Mouse (Mus musculus) limb, embryonic 10.5 days (tissue): ENCODE measurements at regions not wholly inside any gene's neighbourhood (a gene's known extent, or its start where the extent isn't known, plus 50 kb on each side); places are given as distances from the start of the nearest gene placed in this dataset.

Source experiments
- DNase-seq: peaks from one replicate; pipeline ENCODE4 v3.0.0-alpha.2; 2017; ENCODE audit warnings: low spot score
- H3K27ac ChIP-seq: fragments of 300-500 bp; sonication (generic); 2 replicates; pipeline ENCODE4 v1.5.1; 2016; ENCODE audit warnings: mild to moderate bottlenecking
- H3K27me3 ChIP-seq: fragments of 300-500 bp; sonication (generic); 2 replicates; pipeline ENCODE4 v1.6.1; 2016; ENCODE audit warnings: low read depth, mild to moderate bottlenecking; ENCODE audit not compliant: poor library complexity, severe bottlenecking
- H3K36me3 ChIP-seq: fragments of 300-500 bp; sonication (generic); 2 replicates; pipeline ENCODE4 v1.6.1; 2016; ENCODE audit warnings: mild to moderate bottlenecking, moderate library complexity
- H3K4me1 ChIP-seq: fragments of 300-500 bp; sonication (generic); 2 replicates; pipeline ENCODE4 v1.6.1; 2016
- H3K4me3 ChIP-seq: fragments of 300-500 bp; sonication (generic); 2 replicates; pipeline ENCODE4 v1.5.1; 2016; ENCODE audit warnings: mild to moderate bottlenecking, moderate library complexity
- H3K9me3 ChIP-seq: fragments of 300-500 bp; sonication (generic); replicated peaks from 2 replicates; pipeline ENCODE4 v1.6.1; 2016; ENCODE audit warnings: mild to moderate bottlenecking
- WGBS: fragments of 180-500 bp; shearing (Covaris S2); methylation state at CpG from one replicate; pipeline ENCODE4 v1.1.7; 2016; 5-methylcytosine and 5-hydroxymethylcytosine counted together

DNA sequence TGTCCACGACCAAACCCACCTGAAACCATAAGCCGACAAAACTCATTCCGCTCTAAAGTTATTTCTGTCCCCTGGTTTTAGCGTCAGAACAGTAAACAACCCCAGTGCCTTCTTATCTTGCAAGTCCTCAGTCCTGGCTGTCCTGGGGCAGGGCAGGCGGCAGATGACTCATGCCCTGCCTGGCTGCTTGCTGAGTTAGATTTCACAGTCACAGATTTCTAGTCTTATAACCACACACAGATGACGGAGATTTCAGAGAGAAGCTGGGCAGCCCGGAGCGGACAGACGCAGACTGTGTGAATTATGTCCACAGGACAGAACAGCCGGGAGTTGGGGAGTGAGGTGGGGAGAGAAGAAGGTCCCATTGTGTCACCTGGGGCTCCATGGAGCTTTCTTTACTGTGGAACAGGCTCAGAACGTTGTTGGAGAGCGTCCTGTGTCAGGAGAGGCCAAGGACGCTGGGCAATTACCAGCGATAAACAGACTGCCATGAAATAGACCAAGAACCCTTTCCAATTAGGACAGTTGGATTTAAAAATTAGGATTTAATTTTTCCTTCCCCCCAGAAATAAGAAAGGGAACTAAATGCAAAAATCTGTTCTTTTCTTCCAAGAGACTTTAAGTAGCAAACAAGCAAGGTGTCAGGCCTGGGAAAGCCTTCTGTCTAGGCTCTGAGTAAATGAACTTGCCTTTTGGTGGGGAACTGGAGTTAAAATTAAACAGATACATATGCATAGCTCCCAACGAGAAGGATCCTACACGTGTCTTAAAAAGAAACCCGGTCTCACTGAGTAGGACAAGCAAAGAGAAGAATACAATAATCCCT, 87.8 kb upstream of the Npas2 start:
- Histone ChIP-seq H3K4me1 (peaks cover 20% of the 10 kb centered on the region), H3K36me3 (no peaks in the 10 kb centered on the region), H3K27ac (peak overlapping the region; percentile 30; the same call in 1 of the 2 replicates), H3K9me3 (no peaks in the 10 kb centered on the region), H3K4me3 (no peak overlapping the region), H3K27me3 (no peaks in the 10 kb centered on the region)
- 61% methylated on average over 17 of the region's 17 CpGs for WGBS
- peak; percentile 29 for DNase-seq

DNA sequence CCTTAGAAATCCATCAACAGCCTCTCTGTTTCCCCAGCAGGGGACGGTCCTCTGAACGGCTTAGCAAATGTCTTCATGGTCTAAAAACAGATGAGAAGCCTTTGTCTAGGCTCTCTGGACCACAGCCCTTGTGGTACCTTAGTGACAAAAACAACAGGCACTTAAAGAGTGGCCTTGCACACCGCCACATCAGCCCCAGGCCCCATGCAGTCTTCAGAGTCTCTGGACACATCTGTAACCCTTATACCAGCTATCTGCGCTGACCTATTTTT, 87.2 kb upstream of the Npas2 start:
- H3K27me3 ChIP-seq, result no peaks in the 10 kb centered on the region
- H3K4me1 ChIP-seq, result peaks cover 20% of the 10 kb centered on the region
- DNase-seq, result no peak
- no peak overlapping the region for H3K27ac ChIP-seq
- WGBS, result 73% methylated on average over 4 of the region's 4 CpGs
- no peaks in the 10 kb centered on the region for H3K9me3 ChIP-seq
- H3K36me3 ChIP-seq, result no peaks in the 10 kb centered on the region
- no peak overlapping the region for H3K4me3 ChIP-seq

DNA sequence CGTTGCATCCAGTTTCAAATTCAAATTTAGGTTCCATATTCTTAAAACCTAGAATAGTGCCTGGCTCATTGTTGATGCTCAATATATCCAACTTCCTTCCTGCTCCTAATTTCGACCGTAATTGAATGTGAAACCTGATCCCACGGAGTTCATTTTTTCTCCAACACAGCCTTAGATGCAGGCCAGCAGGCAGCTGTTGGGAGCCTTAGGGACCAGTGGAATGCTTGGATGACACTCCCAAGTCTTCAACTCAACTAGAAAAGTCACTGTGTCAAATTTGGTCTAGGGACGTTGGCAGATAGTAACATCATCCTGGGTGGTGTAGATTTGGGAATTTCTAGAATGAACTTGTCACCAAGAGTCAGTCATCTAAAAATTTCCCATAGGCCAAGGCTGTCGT, 86.9 kb upstream of the Npas2 start:
- Histone ChIP-seq H3K4me3 (no peak overlapping the region), H3K36me3 (no peaks in the 10 kb centered on the region), H3K27ac (no peak overlapping the region), H3K27me3 (no peaks in the 10 kb centered on the region), H3K4me1 (peaks cover 20% of the 10 kb centered on the region), H3K9me3 (no peaks in the 10 kb centered on the region)
- DNase-seq, result no peak
- 66% methylated on average over 6 of the region's 6 CpGs for WGBS

DNA sequence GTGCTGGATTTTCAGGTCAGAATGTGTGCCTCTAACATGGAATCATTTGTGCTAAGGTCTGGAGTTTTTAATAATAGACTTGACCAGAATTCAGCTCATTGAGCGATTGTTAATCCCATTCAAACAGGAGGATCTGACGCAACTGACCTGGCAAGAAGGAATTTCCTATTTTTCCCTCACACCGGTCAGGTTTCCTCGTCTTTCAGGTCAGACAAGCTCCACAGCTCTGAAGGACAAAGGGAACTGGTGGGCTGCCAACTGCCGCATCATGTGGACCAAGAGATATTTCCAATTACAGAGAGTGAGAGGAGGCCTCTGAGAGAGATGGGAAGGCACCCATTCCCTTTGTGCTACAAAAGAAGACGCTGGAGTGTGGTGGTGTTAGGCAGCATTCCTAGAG, 77.2 kb upstream of the Npas2 start:
- H3K27ac ChIP-seq, result no peak overlapping the region
- no peak for DNase-seq
- H3K4me1 ChIP-seq, result no peaks in the 10 kb centered on the region
- H3K9me3 ChIP-seq, result no peaks in the 10 kb centered on the region
- H3K27me3 ChIP-seq, result no peaks in the 10 kb centered on the region
- H3K4me3 ChIP-seq, result no peak overlapping the region
- no peaks in the 10 kb centered on the region for H3K36me3 ChIP-seq
- 91% methylated on average over 6 of the region's 6 CpGs for WGBS

DNA sequence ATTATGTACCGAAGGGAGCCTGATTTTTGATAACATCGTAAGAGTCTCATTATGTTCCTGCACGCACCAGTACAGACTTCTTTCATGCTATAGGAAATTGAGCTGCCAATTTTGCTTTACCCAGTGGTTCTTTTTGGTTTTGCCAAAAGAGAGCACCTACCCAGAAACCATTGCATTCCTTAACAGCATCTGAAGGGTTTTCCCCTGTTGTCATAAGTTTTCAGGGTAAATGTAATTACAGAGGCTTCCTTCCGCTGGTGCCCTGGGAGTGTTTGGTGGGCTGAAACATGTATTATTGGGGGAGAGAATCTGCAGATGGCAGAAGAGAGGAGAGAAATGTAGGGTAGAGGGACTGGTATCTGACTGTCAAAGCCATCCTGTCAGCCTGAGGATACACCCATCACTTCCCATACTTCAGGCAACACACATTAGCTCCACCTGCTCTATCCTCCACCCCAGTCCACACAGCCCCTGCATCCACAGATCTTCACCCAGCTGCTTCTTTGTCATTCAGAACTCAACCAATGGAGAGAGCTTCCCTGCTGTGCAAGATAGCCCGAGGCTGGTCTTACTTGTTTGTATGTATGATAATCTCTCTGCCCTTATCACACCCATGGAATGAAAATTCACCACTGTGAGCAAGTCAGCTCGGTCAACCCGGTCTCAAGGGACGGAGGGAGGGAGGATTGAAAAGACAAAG, 71.1 kb upstream of the Npas2 start:
- Histone ChIP-seq H3K4me3 (no peak overlapping the region), H3K27ac (no peak overlapping the region), H3K9me3 (no peaks in the 10 kb centered on the region; the same call in 1 of the 2 replicates), H3K4me1 (no peaks in the 10 kb centered on the region), H3K36me3 (no peaks in the 10 kb centered on the region), H3K27me3 (no peaks in the 10 kb centered on the region)
- 74% methylated on average over 8 of the region's 8 CpGs for WGBS
- DNase-seq, result no peak

DNA sequence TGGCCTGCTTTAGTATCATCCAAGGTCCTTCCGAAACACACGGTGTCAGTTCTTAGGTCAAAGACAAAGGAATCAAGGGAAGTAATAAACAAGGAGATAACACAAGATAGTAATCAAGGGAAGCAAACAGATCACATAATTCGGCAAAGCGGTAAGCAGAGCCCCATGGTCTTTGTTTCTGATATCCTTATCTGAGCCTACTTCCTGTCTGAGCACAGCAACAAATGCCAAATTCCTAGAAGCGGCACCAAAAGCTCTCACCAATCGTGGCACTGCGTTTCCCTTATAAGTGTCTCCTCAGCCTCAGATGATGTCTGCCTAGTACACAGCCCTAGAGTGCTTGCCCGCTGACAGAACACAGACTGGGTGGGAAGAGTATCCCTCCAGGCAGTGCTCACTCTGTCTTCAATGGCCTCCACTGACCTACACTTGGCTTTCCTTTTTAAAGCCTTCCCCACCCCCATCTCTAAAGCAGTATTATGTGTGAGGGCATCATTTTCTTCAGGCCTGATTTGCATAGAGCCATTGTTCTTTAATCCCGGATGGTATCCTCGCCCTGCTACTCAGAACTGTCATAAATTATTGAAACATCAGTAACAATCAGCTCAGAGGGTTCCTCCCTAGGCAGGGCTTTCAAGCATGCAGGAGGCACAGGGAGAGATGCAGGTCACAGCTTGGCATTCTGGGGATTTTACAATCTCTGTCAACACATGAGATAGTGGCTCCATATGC, 70.3 kb upstream of the Npas2 start:
- Histone ChIP-seq H3K36me3 (no peaks in the 10 kb centered on the region), H3K4me1 (no peaks in the 10 kb centered on the region), H3K9me3 (no peaks in the 10 kb centered on the region; the same call in 1 of the 2 replicates), H3K27ac (no peak overlapping the region), H3K4me3 (no peak overlapping the region), H3K27me3 (no peaks in the 10 kb centered on the region)
- no peak for DNase-seq
- WGBS, result 81% methylated on average over 10 of the region's 10 CpGs

DNA sequence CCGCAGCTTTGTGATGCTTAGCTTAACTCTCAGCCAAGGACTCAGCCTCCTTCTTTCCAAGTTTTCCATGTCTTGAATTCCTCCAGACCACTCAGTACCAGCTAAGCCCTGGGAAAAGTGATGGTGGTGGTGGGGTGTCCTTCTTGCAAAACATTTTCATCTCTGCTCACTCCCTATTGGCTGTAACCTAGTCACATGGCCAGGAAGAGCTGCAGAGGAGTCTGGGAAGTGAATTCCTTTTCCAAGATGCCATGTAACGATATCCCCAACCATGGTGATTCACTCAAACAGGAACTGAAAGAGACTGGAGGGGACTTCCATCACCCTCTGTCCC, 69.8 kb upstream of the Npas2 start:
- no peak overlapping the region for H3K27ac ChIP-seq
- WGBS, result 83% methylated on average over 2 of the region's 2 CpGs

DNA sequence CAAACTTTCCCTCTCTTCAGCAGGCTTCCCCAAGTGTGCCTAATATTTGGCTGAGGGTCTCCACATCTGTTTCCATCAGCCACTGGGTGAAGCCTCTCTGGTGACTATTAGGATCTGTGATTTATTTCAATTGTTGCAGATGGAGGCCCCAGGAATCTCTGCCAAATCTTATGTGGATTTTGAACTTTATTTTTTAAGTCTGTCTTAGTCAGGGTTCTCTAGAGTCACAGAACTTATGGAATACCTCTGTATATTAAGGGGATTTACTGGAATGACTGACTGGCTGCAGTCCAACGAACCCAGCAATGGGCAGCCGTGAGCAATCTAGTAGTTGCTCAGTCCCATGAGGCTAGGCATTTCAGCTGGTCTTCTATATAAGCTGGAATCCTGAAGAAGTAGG, 59.0 kb upstream of the Npas2 start:
- Histone ChIP-seq H3K4me1 (0 out of 2 replicates have a peak, but pooled peaks cover 3% of the 10 kb centered on the region), H3K27ac (no peak overlapping the region), H3K27me3 (no peaks in the 10 kb centered on the region), H3K4me3 (no peak overlapping the region), H3K36me3 (no peaks in the 10 kb centered on the region), H3K9me3 (no peaks in the 10 kb centered on the region)
- DNase-seq, result no peak
- 91% methylated on average over 2 of the region's 2 CpGs for WGBS

More for the DNA sequence above, 69.8 kb upstream of the Npas2 start:
- H3K4me3 ChIP-seq, result no peak overlapping the region
- DNase-seq, result no peak
- H3K27me3 ChIP-seq, result no peaks in the 10 kb centered on the region
- H3K4me1 ChIP-seq, result no peaks in the 10 kb centered on the region
- H3K9me3 ChIP-seq, result no peaks in the 10 kb centered on the region; the same call in 1 of the 2 replicates
- no peaks in the 10 kb centered on the region for H3K36me3 ChIP-seq

DNA sequence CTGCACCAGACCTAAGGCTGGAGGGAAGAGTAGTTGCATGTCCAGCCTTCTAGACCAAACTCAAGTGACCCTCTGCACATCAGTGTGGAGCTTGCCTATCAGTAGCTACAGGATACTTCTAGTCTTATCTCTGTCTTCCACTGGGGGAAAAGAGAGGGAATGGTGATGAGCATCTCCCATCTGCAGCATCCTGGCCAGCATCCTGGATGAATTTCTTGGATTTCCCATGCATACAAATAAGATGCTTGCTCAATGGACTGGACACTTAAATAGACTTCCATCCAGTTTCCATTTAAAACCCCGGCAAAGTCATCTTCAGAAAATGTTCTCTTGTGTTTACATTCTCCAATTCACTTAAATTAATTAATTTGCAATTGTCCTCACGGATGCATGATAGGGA, 50.5 kb upstream of the Npas2 start:
- DNase-seq, result no peak

DNA sequence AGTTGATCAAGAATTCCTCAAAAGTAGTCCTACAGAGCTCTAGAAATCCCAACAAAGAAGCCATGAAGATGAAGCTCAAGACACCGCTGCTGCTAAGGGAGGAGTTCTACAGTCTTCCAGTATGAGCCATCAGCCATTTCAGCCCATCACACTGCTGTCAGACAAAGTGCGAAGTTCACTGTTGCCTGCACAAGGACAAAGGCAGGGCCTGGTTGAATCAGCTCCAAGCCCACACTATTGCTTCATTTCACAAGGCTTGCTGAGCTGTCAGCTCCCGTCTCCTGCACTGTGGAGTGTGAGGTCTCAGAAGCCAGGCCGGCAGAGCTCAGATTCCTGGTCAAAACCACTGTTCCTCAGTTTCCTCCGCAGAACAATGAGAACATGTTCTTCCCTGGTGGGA, 49.9 kb upstream of the Npas2 start:
- no peaks in the 10 kb centered on the region for H3K27me3 ChIP-seq
- no peak overlapping the region for H3K4me3 ChIP-seq
- H3K36me3 ChIP-seq, result no peaks in the 10 kb centered on the region
- no peak for DNase-seq
- no peaks in the 10 kb centered on the region for H3K4me1 ChIP-seq
- no peak overlapping the region for H3K27ac ChIP-seq
- H3K9me3 ChIP-seq, result no peaks in the 10 kb centered on the region
- WGBS, result 92% methylated on average over 5 of the region's 5 CpGs

More for the DNA sequence above, 50.5 kb upstream of the Npas2 start:
- 85% methylated on average over 2 of the region's 2 CpGs for WGBS
- no peaks in the 10 kb centered on the region for H3K9me3 ChIP-seq
- H3K27me3 ChIP-seq, result no peaks in the 10 kb centered on the region
- H3K36me3 ChIP-seq, result no peaks in the 10 kb centered on the region
- H3K4me3 ChIP-seq, result no peak overlapping the region
- no peak overlapping the region for H3K27ac ChIP-seq
- H3K4me1 ChIP-seq, result no peaks in the 10 kb centered on the region
